Mouse (Mus musculus) thymus, adult 18-20 months (tissue): Measurements from ENCODE around the gene Cacnb1.

Experiments used
- DNase-seq, 2 experiments: peaks; one replicate each; pipeline ENCODE4 v3.0.0; 2022; ENCODE audit warnings: mixed read lengths in 2 of 2

The Cacnb1 gene

DNA sequence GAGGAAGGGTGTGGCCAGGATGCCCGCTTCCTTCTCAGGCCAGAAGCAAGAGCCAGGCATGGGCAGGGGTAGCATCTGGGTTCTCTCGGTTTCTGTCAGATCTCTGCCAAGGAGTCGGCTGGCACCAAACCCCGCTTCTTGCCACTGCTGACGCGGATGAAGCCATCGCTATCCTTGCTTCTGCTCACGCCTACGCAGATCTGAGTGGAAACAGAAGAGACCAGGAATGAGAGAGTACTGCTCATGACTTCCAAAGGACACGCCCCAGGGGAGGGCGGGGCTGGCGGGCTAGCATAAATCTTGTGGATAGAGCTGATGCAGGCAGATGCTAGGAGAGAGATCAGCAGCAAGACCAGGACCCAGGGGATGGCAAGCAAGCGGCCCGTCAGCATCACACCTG lies 15.0 kb upstream of the Cacnb1 start:
- no peak for DNase-seq

DNA sequence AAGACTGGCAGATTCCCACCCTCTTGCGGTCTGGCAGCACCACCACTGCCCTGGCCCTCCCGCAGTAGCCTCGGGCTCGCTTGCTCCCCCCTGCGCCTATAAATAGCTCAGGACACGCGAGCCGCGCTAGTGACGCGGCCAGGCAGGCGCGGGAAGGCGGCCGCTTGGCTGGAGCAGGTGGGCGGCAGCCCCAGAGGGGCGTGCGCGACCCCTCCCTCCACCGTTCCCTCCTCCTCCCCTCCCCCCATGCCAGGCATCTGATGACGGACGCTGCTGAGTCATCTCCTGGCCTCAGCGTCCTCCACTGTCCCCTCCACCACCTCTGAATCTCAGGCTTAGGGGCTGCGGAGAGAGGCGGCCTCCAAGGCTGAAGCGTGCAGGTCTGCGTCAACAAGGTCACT lies 13.1 kb upstream of the Cacnb1 start:
- DNase-seq, result no peak

DNA sequence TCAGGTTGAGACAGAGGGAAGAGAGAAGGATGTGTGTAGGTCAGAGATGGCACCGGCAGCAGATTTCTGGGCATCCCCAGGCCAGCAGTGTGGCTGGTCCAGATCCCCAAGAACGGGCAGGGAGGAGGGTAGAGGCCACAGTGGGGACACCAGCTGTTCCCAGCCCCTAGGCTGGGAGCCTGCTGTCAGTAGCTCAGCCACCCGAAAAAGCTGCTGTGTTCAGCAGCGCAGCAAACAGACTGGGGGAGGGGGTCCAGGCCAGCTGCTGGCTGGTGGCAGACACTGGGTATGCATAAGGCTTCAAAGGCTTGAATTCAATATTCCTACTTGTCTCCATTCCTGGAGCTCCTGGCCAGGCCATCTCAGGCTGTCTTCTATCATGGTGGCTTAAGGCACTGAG lies 12.0 kb upstream of the Cacnb1 start:
- DNase-seq, result no peak

DNA sequence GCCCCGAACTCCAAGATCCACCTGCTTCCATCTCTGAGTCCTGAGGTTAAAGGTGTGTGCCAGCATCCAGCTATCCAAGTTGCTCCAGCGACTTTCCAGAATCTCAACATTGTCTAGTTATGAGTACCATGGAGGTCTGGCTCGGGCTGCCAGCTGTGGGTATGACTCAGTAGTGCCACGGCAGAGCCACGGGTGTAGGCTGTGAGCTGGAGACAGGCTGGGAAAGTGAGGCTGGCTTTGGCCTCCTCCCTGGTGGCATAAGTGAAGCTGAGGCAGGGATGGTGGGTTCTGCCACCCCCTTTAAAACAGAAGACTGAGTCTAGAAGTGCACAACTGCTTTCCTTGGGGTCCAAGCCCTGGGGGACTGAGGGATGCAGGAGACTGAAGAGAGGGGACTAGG lies 11.2 kb upstream of the Cacnb1 start:
- DNase-seq, result no peak

DNA sequence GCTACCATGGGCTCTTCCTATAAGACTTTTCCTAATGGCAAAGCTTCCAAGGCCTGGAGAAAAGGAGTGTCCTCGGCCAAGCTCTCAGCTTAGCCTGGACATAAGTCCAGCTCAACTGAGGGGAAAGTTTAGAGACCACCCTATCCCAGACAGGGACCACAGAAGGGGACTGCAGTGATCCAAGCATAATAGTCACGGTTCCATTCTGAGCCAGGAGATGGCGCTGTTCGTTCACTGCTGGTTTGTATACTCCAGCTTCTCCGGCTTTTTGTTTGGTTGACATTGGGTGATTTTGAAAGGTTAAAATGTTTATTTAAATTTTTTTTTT lies 8.6 kb upstream of the Cacnb1 start:
- peak in 1 of 2 experiments; percentile 44 for DNase-seq

DNA sequence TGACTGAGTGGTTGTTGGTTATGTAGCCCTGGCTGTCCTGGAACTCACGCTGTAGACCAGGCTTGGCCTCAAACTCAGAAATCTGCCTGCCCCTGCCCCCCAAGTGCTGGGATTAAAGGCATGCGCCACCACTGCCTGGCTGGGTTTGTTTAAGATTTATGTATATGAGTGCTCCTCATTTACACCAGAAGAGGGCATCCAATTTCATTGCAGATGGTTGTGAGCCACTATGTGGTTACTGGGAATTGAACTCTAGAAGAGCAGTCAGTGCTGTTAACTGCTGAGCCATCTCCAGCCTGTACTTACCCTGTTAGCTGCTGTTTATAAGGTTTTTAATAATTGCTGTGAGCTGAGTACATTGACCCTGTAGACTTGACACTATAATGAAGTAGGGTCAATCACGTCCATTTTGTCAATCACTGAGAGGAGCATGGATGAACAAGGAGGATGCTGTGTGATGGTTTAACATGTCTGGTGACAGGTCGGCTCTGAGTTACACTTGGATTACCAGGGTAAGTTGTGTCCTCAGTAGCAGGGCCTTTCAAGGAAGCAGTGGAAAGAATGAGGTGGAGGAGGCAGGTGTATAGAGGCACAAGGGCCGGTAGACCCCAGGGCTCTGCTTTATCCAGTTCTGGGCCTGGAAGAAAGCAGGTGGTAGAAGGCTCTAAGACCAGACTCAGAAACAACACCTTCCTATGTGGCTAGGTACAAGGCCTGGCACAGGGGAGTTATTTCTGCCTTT lies 8.0 kb upstream of the Cacnb1 start:
- DNase-seq, result no peak

DNA sequence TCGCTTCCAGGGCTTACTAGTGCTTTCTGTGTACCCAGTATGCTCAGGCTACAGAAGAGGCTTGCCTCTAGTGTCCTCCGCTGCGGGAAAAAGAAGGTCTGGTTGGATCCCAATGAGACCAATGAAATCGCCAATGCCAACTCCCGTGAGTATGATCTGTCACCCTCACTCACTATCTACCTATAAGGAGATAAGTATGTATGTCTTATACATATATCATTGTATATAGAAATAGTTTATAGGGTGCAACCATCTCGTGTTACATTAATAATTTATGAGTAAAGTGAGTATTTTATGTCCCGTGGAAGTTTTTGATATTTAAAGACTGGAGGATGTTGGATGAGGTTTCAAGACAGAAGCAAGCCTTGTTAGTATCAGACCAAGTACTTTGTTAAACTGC lies 5.0 kb upstream of the Cacnb1 start:
- no peak for DNase-seq

DNA sequence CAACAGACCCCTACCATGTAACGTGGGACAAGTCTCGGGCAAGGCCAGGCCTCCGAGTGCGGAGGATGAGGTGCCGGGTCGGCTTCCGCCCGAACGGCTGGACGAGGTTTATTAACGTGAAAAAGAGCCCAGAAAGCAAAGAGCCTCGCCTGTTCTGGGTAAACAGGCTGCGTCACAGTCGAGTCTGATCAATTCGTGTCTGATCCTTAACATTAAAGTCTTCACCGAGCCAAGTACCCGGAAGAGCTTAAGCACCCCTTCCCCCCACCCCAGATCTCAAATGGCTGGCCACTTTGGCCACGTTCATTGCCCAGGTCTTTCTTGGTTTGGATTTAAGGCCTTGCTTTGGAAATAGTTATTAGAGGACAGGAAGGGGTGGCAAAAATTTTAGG lies 4.5 kb upstream of the Cacnb1 start:
- no peak for DNase-seq

DNA sequence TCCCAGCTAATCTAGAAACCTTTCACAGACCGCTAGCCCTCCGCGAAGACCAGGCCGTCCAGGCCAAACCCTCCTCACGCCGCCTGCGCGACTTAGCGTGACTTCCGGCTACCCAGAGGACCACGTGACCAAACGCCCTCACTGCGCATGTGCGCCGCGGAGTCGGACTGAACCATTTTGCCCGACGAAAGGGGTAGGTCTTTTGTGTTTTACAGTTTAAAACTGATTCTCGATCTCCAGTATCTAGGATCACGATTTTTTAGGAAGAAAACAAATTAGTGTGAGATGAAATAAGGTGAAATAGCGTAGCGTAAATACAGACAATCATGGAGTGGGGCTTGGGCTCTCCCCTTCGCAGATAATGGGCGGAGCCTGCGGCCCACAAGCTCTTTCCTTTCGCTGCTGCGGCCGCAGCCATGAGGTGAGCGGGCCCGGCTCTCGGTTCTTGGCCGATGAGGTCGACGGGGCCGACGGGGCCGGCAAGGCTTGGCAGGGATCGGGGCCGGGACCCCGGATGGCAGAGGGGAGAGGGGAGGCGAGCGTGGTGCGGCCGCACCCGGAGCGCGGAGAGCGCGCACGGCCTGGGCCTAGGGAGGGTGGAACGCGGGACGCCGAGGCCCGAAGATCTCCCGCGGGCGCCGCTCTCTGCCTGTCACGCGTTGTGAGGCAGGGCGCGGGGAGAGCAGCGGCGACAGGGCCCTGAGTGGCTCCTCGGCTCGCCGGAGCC lies 3.9 kb upstream of the Cacnb1 start, which contains the start of gene Rpl19:
TSS of gene Rpl19 (plus strand) at position 141 of the 727 bp plus-strand sequence.
- DNase-seq, result peak; percentile 75 to 83

DNA sequence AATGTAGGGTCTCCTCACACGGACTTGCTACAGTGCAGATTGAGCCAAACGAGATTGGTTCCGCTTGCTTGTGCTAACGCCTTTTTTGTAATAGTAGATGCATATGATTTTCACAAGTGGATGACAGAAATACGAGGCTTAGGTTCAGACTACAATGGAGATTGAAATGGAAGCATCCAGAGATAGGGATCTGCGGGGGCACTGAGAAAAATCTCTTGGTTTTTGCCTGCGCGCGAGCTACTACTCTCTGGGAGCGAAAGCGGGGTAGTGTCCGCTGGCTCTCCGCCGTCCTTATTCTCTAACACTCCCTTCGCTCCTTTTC lies 3.4 kb upstream of the Cacnb1 start:
- no peak for DNase-seq

DNA sequence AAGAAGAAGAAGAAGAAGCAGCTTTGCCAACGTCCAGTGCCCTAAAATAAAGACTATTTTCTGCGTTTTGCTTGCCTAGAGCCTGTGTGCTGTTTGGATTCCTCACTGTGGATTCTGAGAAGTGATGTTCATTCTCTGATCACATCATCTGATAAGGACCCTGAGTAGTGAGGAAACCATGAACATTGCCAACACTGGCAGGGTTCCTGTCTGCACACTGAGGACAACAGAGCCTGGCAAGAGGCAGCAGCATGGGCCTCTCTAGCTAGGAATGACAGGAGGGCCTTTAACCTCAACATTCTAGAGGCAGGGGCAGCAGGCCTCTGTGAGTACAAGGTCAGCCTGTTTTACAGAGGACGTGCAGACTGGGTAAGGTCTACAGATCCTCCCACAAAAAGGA lies 1.7 kb upstream of the Cacnb1 start:
- no peak for DNase-seq

DNA sequence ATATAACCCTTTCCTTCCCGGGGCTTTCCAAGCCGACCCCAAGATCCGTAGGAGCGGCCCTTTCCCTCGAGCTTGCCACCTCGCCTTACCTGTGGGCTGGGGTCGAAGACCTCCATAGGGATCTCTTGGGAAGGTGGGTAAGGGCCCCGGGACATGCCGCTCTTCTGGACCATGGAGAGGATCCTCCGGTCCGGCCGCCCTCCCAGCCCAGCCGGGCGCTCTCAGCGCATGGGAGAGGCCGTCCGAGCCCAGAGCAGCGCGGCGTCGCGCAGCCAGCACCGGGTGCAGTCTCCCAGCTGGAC lies 630 bp downstream of the Cacnb1 start:
- DNase-seq, result no peak

DNA sequence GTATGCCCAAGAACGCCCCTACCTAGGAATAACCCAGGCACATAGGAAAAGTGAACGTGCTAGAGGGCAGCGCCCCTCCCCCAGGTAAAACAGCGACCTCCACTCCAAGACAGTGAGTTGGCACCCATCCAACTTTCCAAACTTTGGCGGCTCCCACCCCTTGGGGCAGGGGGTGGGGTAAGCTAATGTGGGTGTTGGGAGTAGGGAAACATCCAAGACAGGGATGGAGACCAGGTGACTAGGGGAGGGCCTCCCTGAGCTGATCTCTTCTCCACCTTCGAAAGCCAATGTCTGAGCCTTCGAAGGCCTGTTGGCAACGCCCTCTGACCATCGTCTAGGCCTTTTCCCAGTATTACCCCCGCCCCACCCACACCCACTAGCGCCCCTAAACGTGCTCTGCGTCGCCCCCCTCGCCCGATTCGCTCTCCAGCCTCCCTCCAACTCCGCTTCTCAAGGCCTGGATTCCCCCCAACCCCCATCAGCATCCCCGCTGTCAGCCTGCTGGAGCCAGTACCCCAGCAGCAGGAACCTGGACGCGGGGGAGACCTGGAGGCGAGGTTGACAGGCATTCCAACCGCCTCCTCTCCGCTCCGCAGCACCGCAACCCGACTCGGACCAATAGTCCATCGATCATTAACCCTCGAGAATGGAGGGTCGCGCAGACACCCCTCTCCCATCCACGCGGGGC lies 1.1 kb downstream of the Cacnb1 start:
- DNase-seq, result peak in 1 of 2 experiments; percentile 32

DNA sequence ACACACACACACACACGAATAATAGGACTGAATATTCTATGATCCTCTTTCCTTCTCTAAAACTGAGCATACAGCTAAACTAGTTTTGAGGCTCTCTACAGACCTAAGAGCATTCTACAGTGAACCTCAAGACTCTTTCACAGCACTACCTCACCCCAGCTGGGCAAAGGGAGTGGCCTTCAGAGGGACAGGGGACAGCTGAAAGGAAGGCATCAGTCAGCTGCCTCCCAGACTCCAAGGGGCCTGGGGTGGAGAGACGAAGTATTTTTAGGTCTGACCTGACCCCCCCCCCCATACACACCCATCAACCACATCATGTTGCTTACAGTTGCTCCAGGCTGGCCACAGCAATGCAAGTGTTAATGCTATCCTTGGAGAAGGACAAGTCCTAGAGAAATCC lies 1.7 kb downstream of the Cacnb1 start:
- no peak for DNase-seq

DNA sequence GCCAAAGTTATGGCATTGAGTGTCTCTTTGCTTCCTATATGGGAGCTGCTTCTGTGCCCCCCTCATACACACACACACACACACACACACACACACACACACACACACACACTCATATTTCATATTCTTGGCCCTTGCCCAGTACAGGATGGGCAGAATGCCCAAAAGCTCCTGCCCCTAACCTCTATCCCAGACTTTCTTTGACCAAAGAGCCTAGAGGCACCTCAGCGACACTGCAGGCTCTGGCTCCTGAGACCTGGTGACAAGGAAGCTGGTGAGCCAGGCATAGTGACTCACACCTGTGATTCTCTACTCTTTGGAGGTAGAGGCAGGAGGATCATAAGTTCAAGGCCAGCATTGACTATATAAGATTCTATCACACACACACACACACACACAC lies 2.1 kb downstream of the Cacnb1 start:
- DNase-seq, result no peak

DNA sequence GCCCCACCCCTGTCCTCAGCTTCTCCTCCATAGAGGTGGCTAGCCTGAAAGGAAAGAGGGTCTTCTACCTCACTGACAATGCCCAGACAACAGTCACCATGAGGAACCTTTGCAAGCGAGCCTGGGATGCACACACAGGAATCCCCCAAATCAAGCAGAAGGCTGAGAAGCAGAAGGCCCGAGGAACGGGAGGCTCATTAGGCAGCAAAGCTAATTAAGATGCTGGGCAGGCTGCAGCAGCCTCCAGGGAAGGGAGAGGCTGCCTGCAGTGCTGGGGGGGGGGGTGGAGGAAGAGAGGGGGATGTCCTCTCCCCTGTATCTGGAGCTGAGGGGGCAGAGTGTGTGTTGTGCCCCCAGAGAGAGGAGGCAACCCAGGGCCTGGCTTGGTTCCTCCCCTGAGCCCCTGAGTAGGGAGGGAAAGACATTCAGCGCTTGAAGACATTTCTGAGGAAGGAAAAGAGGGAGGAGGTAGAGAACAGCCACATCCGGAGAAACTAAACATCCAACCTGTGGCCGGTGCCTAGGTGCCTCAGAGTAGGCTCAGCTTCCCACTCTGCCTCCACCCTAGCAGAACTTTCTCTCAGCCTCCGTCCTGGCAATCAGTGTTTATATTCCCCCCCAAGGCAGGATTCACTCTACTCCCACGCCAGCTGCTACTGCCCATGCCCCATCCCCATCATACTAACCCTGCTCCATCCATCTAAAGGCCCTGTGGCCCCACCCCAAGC lies 2.8 kb downstream of the Cacnb1 start:
- DNase-seq, result peak in 1 of 2 experiments; percentile 44

DNA sequence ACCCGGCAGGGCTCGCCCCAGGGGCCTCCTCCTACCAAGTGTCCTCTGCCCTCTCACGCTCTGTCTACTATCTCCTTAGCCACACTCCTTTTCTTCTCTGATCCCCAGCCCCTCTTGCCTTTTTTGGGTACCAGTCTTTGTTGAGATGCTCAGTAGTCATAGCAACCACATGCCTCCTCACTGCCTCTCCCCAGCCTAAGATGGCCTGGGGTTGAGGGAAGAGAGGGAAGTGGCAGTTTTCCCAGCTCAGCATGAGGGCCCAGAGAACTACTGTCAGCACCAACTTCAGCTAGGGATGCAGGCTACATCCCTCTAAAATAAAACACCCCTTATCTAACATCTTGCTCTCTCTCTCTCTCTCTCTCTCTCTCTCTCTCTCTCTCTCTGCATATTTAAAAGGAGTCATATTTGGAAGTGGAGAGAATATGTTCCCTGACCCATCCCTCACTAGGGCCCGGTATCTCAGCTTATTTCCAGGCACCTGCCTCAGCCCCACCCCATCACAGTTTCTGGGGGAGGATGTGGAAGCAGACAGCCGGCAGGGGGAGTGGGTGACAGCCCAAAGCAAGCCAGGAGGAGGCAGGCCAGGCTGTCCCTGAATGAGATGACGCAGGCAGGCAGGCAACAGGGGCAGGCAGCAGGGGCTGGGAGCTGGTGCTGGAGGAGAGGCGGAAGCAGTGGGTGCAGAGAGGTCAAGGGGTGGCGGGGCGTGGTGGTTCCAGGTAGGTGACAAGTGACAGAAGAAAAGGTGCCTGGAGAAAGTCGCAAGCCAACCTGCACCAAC lies 3.8 kb downstream of the Cacnb1 start:
- peak; percentile 64 to 74 for DNase-seq

DNA sequence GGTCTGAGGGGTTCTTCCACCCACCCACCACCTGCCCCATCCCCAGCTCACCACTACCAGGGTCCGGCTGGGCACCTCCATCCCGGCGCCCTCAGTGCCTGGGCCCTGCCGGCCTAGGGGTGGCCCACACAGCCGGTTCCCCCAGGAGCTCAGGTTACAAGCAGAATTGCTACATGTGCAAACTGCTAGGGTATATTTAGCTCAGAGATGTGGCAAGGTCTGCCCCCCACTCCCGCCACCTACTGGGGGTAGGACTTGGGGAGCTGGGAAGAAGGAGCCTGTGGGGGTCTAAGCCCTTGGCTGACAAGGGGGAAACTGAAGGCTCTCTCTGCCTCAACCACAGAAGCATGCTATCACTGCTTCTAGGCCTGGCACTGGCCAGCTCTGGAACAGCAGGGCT lies 4.6 kb downstream of the Cacnb1 start:
- DNase-seq, result no peak

DNA sequence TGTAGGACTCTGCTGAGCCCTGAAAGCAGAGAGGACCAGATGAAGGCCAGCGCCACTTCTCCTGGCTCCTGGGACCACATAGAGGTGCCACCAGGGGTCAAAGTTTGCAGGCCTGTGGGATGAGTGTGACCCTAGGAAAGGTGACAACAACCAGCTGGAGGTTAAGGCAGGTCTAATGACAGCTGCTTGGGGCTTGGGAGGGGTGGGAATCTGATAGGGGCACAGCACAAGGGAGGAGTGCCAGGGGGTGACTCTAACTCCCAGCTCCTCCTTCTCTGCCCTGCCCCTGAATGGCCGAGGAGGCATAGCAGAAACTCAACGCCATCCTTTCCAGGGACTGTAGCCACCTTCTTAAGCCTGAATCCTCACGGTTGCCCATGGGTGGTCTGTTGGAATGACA lies 6.0 kb downstream of the Cacnb1 start:
- DNase-seq, result no peak

DNA sequence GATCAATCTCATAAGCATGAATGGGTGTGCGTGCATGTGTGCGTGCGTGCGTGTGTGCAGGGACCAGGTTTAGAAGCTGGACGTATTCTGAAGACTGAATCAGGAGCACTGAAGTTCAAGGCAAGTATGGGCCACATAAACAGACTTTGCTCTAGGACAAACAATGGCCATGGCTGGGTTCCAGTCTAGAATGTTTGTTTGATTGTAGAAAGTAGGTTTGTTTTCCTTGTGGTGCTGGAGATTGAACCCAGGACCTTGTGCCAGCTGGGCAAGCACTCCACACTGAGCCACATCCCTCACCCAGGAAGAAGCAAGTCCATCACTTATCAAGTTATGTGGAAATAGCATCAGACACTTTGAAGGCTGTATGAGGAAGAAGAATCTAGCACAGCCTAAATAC lies 6.7 kb downstream of the Cacnb1 start:
- DNase-seq, result no peak

DNA sequence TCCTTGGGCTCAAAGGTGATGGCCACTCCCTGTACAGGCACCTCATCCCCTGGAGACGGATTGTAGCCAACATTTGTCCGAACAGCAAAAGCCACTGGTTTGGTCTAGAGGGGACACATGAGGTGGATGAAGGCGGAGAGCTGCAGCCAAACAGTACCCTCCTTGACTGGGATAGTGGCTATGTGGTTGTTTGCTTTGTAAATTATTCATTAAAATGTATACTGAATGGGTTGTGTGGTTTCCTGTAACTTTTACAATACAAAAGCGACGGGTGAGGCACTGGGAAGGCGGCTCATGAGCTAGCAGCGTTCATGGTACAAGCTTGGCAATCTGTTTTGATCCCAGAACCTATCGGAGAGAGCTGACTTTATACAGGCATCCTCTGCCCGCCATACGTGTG lies 10.0 kb downstream of the Cacnb1 start:
- DNase-seq, result no peak

DNA sequence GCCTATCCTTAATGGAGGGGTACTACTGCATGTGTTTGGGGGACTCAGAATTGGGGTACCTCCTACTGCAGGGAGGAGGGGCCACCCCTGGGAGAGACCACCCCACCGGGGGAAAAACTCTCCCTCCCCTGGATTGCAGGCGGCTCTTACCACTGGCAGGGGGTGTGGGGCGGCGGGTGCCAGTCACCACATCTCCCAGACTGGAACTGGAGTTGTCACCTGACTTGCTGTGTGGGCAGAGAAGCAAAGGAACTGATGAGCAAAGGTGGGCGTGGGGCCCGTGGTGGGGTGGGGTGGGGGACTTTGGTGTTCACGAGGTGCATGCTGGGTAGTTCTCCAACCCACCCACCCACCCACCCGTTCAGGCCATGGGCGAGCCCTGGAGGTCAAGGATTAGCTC lies 11.1 kb downstream of the Cacnb1 start:
- DNase-seq, result no peak

DNA sequence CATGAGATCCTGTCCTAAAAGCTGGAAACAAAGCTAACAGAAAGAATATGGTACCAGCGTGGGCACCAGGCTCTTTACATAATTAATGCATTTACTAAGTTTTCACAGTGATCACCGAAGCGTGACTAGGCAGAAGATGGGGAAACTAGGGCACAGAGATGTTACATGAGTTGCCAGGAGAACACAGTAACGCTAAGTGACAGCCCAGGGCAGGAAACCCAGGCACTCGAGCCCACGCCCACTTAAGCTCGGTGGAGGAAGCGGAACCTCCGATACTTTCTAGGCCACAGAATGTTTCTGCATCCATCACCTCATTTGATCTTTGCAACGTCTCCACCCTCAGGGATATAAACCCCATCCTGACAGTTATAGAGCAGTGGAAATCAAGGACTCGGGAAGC lies 14.7 kb downstream of the Cacnb1 start:
- no peak for DNase-seq
